Mouse (Mus musculus) intestine, embryonic 14.5 days (tissue): Measurements from ENCODE around the gene C1qc. TPM values are rescaled to one million over a fixed set of nuclear protein-coding genes. Genes with fewer than 3 reads are reported as not detected.

ENCODE experiments used
- ATAC-seq: fragments of 200-750 bp; cut with Nextera tagmentation; replicated peaks from 2 replicates; pipeline ENCODE4 v1.8.0; 2017; ENCODE audit warnings: low read depth, moderate number of reproducible peaks, moderate TSS enrichment, moderate library complexity; ENCODE audit not compliant: low FRiP score, low TSS enrichment
- DNase-seq: peaks from one replicate; pipeline ENCODE4 v3.0.0-alpha.2; 2018; ENCODE audit warnings: low spot score
- H3K27ac ChIP-seq: fragments of 300-500 bp; sonication (generic); 2 replicates; pipeline ENCODE4 v1.5.1; 2014; ENCODE audit warnings: low read depth, mild to moderate bottlenecking, control low read depth
- H3K27me3 ChIP-seq: fragments of 300-500 bp; sonication (generic); replicated peaks from 2 replicates; pipeline ENCODE4 v1.6.1; 2014; ENCODE audit warnings: low read length, control low read depth; ENCODE audit not compliant: control insufficient read depth, insufficient read depth
- H3K36me3 ChIP-seq: fragments of 300-500 bp; sonication (generic); 2 replicates; pipeline ENCODE4 v1.6.1; 2014; ENCODE audit warnings: low read length, control low read depth; ENCODE audit not compliant: control insufficient read depth, insufficient read depth
- H3K4me1 ChIP-seq: fragments of 300-500 bp; sonication (generic); replicated peaks from 2 replicates; pipeline ENCODE4 v1.6.1; 2014; ENCODE audit warnings: low read length, control low read depth, mixed read lengths; ENCODE audit not compliant: control insufficient read depth, insufficient read depth
- H3K4me2 ChIP-seq: fragments of 300-500 bp; sonication (generic); 2 replicates; pipeline ENCODE4 v1.6.1; 2014; ENCODE audit warnings: low read length
- H3K4me3 ChIP-seq: fragments of 300-500 bp; sonication (generic); 2 replicates; pipeline ENCODE4 v1.5.1; 2014; ENCODE audit warnings: low read depth, low read length, control low read depth, mixed read lengths
- H3K9ac ChIP-seq: fragments of 300-500 bp; sonication (generic); 2 replicates; pipeline ENCODE4 v1.6.1; 2014; ENCODE audit warnings: mild to moderate bottlenecking, low read length
- H3K9me3 ChIP-seq: fragments of 300-500 bp; sonication (generic); 2 replicates; pipeline ENCODE4 v1.6.1; 2016; ENCODE audit warnings: low read length, control low read depth; ENCODE audit not compliant: control insufficient read depth
- WGBS: fragments of 180-500 bp; shearing (Covaris S2); extraction: QIAGEN DNeasy Blood & Tissue Kit; methylation state at CpG from one replicate; pipeline ENCODE4 v1.1.7; 2014; 5-methylcytosine and 5-hydroxymethylcytosine counted together
- polyA plus RNA-seq: library from polyadenylated mRNA; unstranded; fragments of >200 nt; fragmentation: Nextera tagmentation; extraction: Ambion mirVana; gene quantifications from 2 replicates; pipeline ENCODE4 v1.2.1, GENCODE M21; 2014

Gene C1qc
- polyA plus RNA-seq, 1 experiment from 2014 or later = 32.3 TPM

DNA sequence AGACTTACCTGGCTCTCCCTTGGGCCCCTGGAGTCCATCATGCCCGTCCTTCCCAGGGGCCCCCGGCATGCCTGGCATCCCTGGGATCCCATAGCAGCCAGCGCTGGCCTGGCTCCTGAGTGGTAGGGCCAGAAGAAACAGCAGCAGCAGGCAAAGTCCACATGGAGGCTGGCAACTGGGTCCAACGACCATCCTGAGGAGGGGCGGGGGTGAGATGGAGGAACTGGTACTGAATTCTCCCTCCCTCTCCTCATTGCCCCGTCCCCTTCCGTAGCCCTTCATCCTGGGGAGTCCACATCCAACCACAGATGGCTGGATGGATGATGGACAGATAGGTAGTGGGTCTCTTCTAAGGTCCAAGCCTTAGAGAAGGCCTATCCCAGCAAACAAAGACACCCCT, 494 bp downstream of the C1qc start:
- H3K27me3 ChIP-seq = peaks cover 20% of the 10 kb centered on the region
- no peak for ATAC-seq

DNA sequence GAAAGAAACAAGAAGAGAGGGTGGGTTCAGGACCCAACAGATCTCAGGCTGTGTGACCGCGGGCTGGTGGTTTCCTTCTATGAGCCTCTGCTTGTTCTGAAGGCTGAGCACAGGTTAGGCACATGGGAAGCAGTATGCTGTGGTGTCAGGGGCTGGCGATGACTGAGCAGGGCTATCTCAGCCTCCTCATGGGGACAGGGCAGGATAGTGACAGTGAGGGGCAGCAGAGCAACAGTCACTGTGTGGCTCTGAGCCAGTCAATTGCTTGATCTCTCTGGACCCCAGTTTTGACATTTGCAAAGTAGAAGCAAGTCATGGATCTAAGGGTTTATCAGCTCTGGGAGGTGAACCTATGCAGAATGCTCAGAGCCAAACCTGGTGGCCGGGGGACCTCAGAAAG, 1.8 kb downstream of the C1qc start:
- H3K27me3 ChIP-seq = peaks cover 13% of the 10 kb centered on the region
- WGBS = 80% methylated on average over 4 of the region's 4 CpGs
- H3K4me1 ChIP-seq = peaks cover 4% of the 10 kb centered on the region; the same call in 1 of the 2 replicates
- H3K4me2 ChIP-seq = no peak overlapping the region
- H3K4me3 ChIP-seq = no peak overlapping the region
- no peak overlapping the region for H3K27ac ChIP-seq
- ATAC-seq = no peak
- no peak for DNase-seq
- H3K9ac ChIP-seq = no peak overlapping the region
- H3K36me3 ChIP-seq = no peaks in the 10 kb centered on the region
- H3K9me3 ChIP-seq = no peaks in the 10 kb centered on the region

More for the DNA sequence above, 494 bp downstream of the C1qc start:
- Histone ChIP-seq H3K4me1 (peaks cover 6% of the 10 kb centered on the region; the same call in 1 of the 2 replicates), H3K9ac (no peak overlapping the region), H3K27ac (no peak overlapping the region), H3K9me3 (no peaks in the 10 kb centered on the region), H3K4me2 (no peak overlapping the region), H3K4me3 (no peak overlapping the region), H3K36me3 (no peaks in the 10 kb centered on the region)
- no peak for DNase-seq
- 50% methylated on average over 7 of the region's 7 CpGs for WGBS

DNA sequence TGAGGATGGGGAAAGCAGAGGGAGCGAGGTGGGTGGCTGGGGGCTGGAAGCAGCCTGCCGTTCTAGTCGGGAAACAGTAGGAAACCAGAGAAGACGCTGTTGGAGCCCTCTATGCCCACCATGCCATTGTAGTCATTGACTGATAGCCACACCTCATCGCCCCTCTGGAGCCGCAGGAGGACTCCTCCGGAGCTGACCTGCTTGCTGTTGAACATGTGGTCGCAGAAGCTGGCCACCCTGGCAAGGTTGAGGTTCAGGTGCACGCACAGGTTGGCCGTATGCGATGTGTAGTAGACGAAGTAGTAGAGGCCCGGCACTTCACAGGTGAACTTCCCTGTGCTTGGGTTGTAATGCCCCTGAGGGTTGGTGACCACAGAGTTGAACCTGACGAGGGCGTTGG, 2.9 kb downstream of the C1qc start:
- H3K36me3 ChIP-seq = no peaks in the 10 kb centered on the region
- DNase-seq (no peak), ATAC-seq (no peak)
- H3K4me1 ChIP-seq = no peaks in the 10 kb centered on the region
- H3K9me3 ChIP-seq = no peaks in the 10 kb centered on the region
- no peak overlapping the region for H3K9ac ChIP-seq
- no peak overlapping the region for H3K27ac ChIP-seq
- H3K4me3 ChIP-seq = no peak overlapping the region
- H3K27me3 ChIP-seq = peaks cover 3% of the 10 kb centered on the region
- H3K4me2 ChIP-seq = no peak overlapping the region
- WGBS = 86% methylated on average over 15 of the region's 15 CpGs

DNA sequence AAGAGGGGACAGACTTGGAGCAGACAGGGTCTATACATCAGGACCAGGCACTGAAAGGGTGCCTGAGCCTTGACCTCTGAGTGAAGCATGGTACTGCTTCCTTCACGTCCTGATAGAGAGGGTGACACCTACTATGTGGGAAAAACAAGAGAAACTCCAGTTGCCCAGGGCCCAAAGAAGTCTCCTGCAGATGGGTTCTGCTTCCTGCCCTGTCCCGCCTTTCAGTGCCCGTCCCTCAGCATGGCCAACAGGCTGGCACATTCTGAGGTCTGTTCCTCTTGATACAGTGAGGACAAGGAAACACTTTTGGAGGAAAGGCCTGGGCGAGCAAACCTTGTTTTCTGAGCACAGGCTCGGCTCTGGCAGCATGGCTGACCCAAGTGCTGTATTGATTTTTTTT, 5.2 kb downstream of the C1qc start:
- no peak for DNase-seq
- no peaks in the 10 kb centered on the region for H3K36me3 ChIP-seq
- H3K9ac ChIP-seq = no peak overlapping the region
- WGBS = 66% methylated on average over 5 of the region's 5 CpGs
- no peak overlapping the region for H3K4me2 ChIP-seq
- no peak for ATAC-seq
- no peaks in the 10 kb centered on the region for H3K9me3 ChIP-seq
- H3K4me3 ChIP-seq = no peak overlapping the region
- H3K27ac ChIP-seq = no peak overlapping the region
- H3K27me3 ChIP-seq = no peaks in the 10 kb centered on the region
- no peaks in the 10 kb centered on the region for H3K4me1 ChIP-seq

DNA sequence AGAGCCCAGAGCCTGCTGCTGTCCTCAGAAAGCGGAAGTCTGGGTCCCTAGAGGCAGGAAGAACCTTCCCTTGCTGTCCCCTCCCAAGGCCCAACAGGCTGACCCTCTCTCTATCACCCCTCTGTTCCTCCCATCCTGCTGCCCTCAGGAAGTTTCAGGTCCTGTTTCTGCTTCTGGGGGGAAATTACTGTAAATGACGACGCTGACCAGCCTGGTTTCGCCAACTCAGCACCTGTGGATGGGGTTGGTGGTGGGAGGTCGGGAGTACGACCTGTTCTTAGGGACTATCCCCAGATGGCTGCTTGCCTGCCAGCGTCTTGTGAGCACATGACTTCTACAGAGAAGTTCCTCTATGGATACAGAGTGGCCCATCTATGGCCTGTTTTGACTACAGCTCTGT, 6.8 kb downstream of the C1qc start, which contains the start of gene C1qb:
Gene C1qb, minus strand, starts transcription at position 87 of the 400 bp plus-strand sequence.
- no peaks in the 10 kb centered on the region for H3K9me3 ChIP-seq

DNA sequence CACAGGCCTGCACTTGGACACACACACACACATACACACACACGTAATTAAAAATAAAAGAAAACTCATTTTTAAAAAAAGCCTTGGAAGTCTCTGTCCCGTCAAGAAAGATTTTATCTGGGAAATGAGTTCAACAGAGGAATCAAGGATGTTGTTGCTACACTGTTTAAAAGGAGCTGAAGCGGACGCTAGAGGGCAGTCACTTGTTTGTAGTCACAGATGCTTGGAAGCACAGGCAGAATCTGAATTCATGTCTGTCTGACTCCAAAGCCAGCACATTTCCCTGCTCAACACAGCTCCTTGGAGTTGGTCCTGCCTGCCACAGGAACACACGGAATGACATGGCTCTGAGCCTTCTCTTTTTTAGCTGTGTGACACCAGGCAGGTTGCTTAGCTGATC, 14.3 kb downstream of the C1qc start:
- Histone ChIP-seq H3K4me2 (no peak overlapping the region), H3K4me1 (no peaks in the 10 kb centered on the region), H3K9me3 (no peaks in the 10 kb centered on the region), H3K9ac (no peak overlapping the region), H3K27ac (no peak overlapping the region), H3K27me3 (no peaks in the 10 kb centered on the region), H3K4me3 (no peak overlapping the region), H3K36me3 (no peaks in the 10 kb centered on the region)
- WGBS = 25% methylated on average over 5 of the region's 5 CpGs
- DNase-seq (no peak), ATAC-seq (no peak)

More for the DNA sequence above, 6.8 kb downstream of the C1qc start, which contains the start of gene C1qb:
- DNase-seq (no peak), ATAC-seq (no peak)
- H3K27me3 ChIP-seq = no peaks in the 10 kb centered on the region
- H3K4me1 ChIP-seq = no peaks in the 10 kb centered on the region
- H3K36me3 ChIP-seq = no peaks in the 10 kb centered on the region
- H3K4me3 ChIP-seq = no peak within 1 kb of the TSS
- H3K4me2 ChIP-seq = no peak within 1 kb of the TSS
- no peak within 1 kb of the TSS for H3K27ac ChIP-seq
- WGBS = 68% methylated on average over 7 of the region's 7 CpGs
- H3K9ac ChIP-seq = no peak within 1 kb of the TSS

- H3K9ac ChIP-seq = no peak overlapping the region
- no peaks in the 10 kb centered on the region for H3K4me1 ChIP-seq
- ATAC-seq (0 out of 2 replicates have a peak, but pooled peaks have one; percentile 36), DNase-seq (no peak)
- H3K27me3 ChIP-seq = no peaks in the 10 kb centered on the region
- H3K36me3 ChIP-seq = no peaks in the 10 kb centered on the region
- 45% methylated on average over 8 of the region's 8 CpGs for WGBS
- no peak overlapping the region for H3K4me2 ChIP-seq
- no peak overlapping the region for H3K27ac ChIP-seq
- no peaks in the 10 kb centered on the region for H3K9me3 ChIP-seq
- H3K4me3 ChIP-seq = no peak overlapping the region
Measured at GRCm38 (mm10) chr4:136878171-136878570, 14.7 kb downstream of the C1qc start.

GRCm38 (mm10) chr4:136876971-136877370, 15.9 kb downstream of the C1qc start:
- H3K4me3 ChIP-seq = no peak overlapping the region
- WGBS = 16% methylated on average over 7 of the region's 7 CpGs
- no peaks in the 10 kb centered on the region for H3K36me3 ChIP-seq
- H3K4me2 ChIP-seq = no peak overlapping the region
- no peak overlapping the region for H3K27ac ChIP-seq
- H3K4me1 ChIP-seq = no peaks in the 10 kb centered on the region
- H3K9me3 ChIP-seq = no peaks in the 10 kb centered on the region
- H3K9ac ChIP-seq = no peak overlapping the region
- DNase-seq (peak; percentile 82), ATAC-seq (no peak)
- no peaks in the 10 kb centered on the region for H3K27me3 ChIP-seq

- WGBS = 84% methylated on average over 14 of the region's 14 CpGs
- H3K4me1 ChIP-seq = no peaks in the 10 kb centered on the region
- H3K4me3 ChIP-seq = no peak overlapping the region
Measured at GRCm38 (mm10) chr4:136875012-136875411, 17.9 kb downstream of the C1qc start.

More at GRCm38 (mm10) chr4:136875012-136875411, 17.9 kb downstream of the C1qc start:
- Histone ChIP-seq H3K4me2 (no peak overlapping the region), H3K9me3 (no peaks in the 10 kb centered on the region), H3K27me3 (no peaks in the 10 kb centered on the region), H3K9ac (no peak overlapping the region), H3K36me3 (no peaks in the 10 kb centered on the region), H3K27ac (no peak overlapping the region)
- ATAC-seq (no peak), DNase-seq (no peak)
